ENCODE assay signal across 17 mouse cellular contexts in genomic region chr4:133709395-133709794, GRCm38 (mm10). TPM values are rescaled to one million over a fixed set of nuclear protein-coding genes. Genes with fewer than 3 reads are reported as not detected.
A peak's percentile ranks its signal among the peaks of the same experiment; 100 is the strongest.
DNase-seq lines count a peak whose midpoint lies in the region; ATAC-seq and TF ChIP-seq lines count a peak whose summit lies in the region.
"Had no signal": no experiment of that assay in that cellular context is flagged by ENCODE, and none has a peak within 500 bp of the region (broad histone marks: within the 10 kb centered on the region; RNA-seq: fewer than 3 reads in every experiment).

No protein-coding gene starts in this region.

- H3K36me3 ChIP-seq in embryonic facial prominence, embryonic 14.5 days (ENCODE audit: control insufficient read depth, insufficient read depth, low read length), result peaks cover 73% of the 10 kb centered on the region
- H3K36me3 ChIP-seq in embryonic facial prominence, embryonic 10.5 days (replicated peaks), result peaks cover 99% of the 10 kb centered on the region
- peaks cover 51% of the 10 kb centered on the region for H3K36me3 ChIP-seq in liver, postnatal 0 days (replicated peaks; ENCODE audit: insufficient read depth, low read length)
- H3K36me3 ChIP-seq in kidney, embryonic 14.5 days (ENCODE audit: control insufficient read depth, insufficient read depth, low read length), result peaks cover 61% of the 10 kb centered on the region
- peaks cover 48% of the 10 kb centered on the region for H3K36me3 ChIP-seq in hindbrain, embryonic 12.5 days

- WGBS in embryonic facial prominence, embryonic 14.5 days, result 51% methylated on average over 2 of the region's 2 CpGs
- 60% methylated on average over 2 of the region's 2 CpGs for WGBS in embryonic facial prominence, embryonic 10.5 days
- 54% methylated on average over 2 of the region's 2 CpGs for WGBS in liver, postnatal 0 days (ENCODE audit: insufficient replicate concordance)
- WGBS in kidney, embryonic 14.5 days, result 56% methylated on average over 2 of the region's 2 CpGs
- WGBS in hindbrain, embryonic 12.5 days, result 54% methylated on average over 2 of the region's 2 CpGs

- no peak for TF ChIP-seq EP300 in liver, postnatal 0 days (IDR thresholded peaks at IDR 0.05; ENCODE audit: low read depth)

- no peaks in the 10 kb centered on the region for H3K9me3 ChIP-seq in embryonic facial prominence, embryonic 14.5 days (ENCODE audit: control insufficient read depth, low read length)
- no peaks in the 10 kb centered on the region for H3K9me3 ChIP-seq in embryonic facial prominence, embryonic 10.5 days
- H3K9me3 ChIP-seq in liver, postnatal 0 days (ENCODE audit: low read length), result no peaks in the 10 kb centered on the region
- no peaks in the 10 kb centered on the region for H3K9me3 ChIP-seq in kidney, embryonic 14.5 days (ENCODE audit: control insufficient read depth, low read length)
- H3K9me3 ChIP-seq in hindbrain, embryonic 12.5 days (replicated peaks), result no peaks in the 10 kb centered on the region
- H3K9me3 ChIP-seq: embryonic facial prominence, embryonic 15.5 days; heart, embryonic 12.5 days; midbrain, embryonic 10.5 days had no signal

- H3K4me1 ChIP-seq in embryonic facial prominence, embryonic 14.5 days (ENCODE audit: control insufficient read depth, insufficient read depth, low read length), result peaks cover 17% of the 10 kb centered on the region
- H3K4me1 ChIP-seq in embryonic facial prominence, embryonic 10.5 days, result peaks cover 45% of the 10 kb centered on the region
- H3K4me1 ChIP-seq in liver, postnatal 0 days (ENCODE audit: insufficient read depth), result peaks cover 41% of the 10 kb centered on the region
- H3K4me1 ChIP-seq in kidney, embryonic 14.5 days (ENCODE audit: control insufficient read depth, insufficient read depth, low read length), result peaks cover 11% of the 10 kb centered on the region
- H3K4me1 ChIP-seq in hindbrain, embryonic 12.5 days, result peaks cover 18% of the 10 kb centered on the region

- H3K9ac ChIP-seq in embryonic facial prominence, embryonic 14.5 days (ENCODE audit: low read depth, low read length), result no peak overlapping the region
- H3K9ac ChIP-seq in liver, postnatal 0 days (replicated peaks), result no peak overlapping the region
- no peak overlapping the region for H3K9ac ChIP-seq in kidney, embryonic 14.5 days (ENCODE audit: low read depth, low read length)
- no peak overlapping the region for H3K9ac ChIP-seq in hindbrain, embryonic 12.5 days
- H3K9ac ChIP-seq: embryonic facial prominence, embryonic 15.5 days; heart, embryonic 12.5 days; liver, embryonic 14.5 days had no signal

- intact Hi-C loops in left cerebral cortex, adult 2 months (cut with DNase I), result no loop called here

- no peaks in the 10 kb centered on the region for H3K27me3 ChIP-seq in embryonic facial prominence, embryonic 14.5 days (replicated peaks; ENCODE audit: control insufficient read depth, insufficient read depth, low read length)
- no peaks in the 10 kb centered on the region for H3K27me3 ChIP-seq in embryonic facial prominence, embryonic 10.5 days (replicated peaks; ENCODE audit: low read depth, poor library complexity, severe bottlenecking)
- H3K27me3 ChIP-seq in liver, postnatal 0 days (ENCODE audit: insufficient read depth, low read length), result no peaks in the 10 kb centered on the region
- H3K27me3 ChIP-seq in kidney, embryonic 14.5 days (ENCODE audit: control insufficient read depth, insufficient read depth, low read length), result no peaks in the 10 kb centered on the region
- H3K27me3 ChIP-seq in hindbrain, embryonic 12.5 days, result no peaks in the 10 kb centered on the region
- H3K27me3 ChIP-seq: embryonic facial prominence, embryonic 15.5 days; heart, embryonic 12.5 days had no signal

- ATAC-seq in embryonic facial prominence, embryonic 14.5 days (ENCODE audit: low read depth), result no peak
- peak; percentile 50; the same call in 1 of the 2 replicates for ATAC-seq in liver, postnatal 0 days
- ATAC-seq in kidney, embryonic 14.5 days (ENCODE audit: low FRiP score, low TSS enrichment), result 0 out of 2 replicates have a peak, but pooled peaks have one; percentile 32
- ATAC-seq in hindbrain, embryonic 12.5 days (ENCODE audit: low FRiP score), result no peak
- ATAC-seq: hindbrain, embryonic 16.5 days had no signal

- no peak overlapping the region for H3K4me3 ChIP-seq in embryonic facial prominence, embryonic 14.5 days (ENCODE audit: low read depth, low read length)
- H3K4me3 ChIP-seq in embryonic facial prominence, embryonic 10.5 days, result no peak overlapping the region
- no peak overlapping the region for H3K4me3 ChIP-seq in liver, postnatal 0 days (ENCODE audit: low read depth, low read length)
- no peak overlapping the region for H3K4me3 ChIP-seq in kidney, embryonic 14.5 days (ENCODE audit: low read length)
- H3K4me3 ChIP-seq in hindbrain, embryonic 12.5 days, result no peak overlapping the region
- H3K4me3 ChIP-seq in left cerebral cortex, adult 2 months, result no peak overlapping the region
- H3K4me3 ChIP-seq: embryonic facial prominence, embryonic 15.5 days; heart, embryonic 12.5 days; midbrain, embryonic 10.5 days had no signal

- no peak overlapping the region for H3K27ac ChIP-seq in embryonic facial prominence, embryonic 14.5 days (replicated peaks; ENCODE audit: low read depth, low read length)
- H3K27ac ChIP-seq in embryonic facial prominence, embryonic 10.5 days (replicated peaks), result no peak overlapping the region
- H3K27ac ChIP-seq in liver, postnatal 0 days (ENCODE audit: low read depth), result no peak overlapping the region
- no peak overlapping the region for H3K27ac ChIP-seq in kidney, embryonic 14.5 days (ENCODE audit: low read depth, low read length)
- H3K27ac ChIP-seq in hindbrain, embryonic 12.5 days, result no peak overlapping the region
- no peak overlapping the region for H3K27ac ChIP-seq in left cerebral cortex, adult 2 months
- H3K27ac ChIP-seq: embryonic facial prominence, embryonic 15.5 days; liver, embryonic 14.5 days; midbrain, embryonic 10.5 days had no signal

- DNase-seq in embryonic facial prominence, embryonic 14.5 days (ENCODE audit: low spot score), result peak; percentile 23
- no peak for DNase-seq in embryonic facial prominence, embryonic 10.5 days (ENCODE audit: low spot score)
- no peak for DNase-seq in liver, postnatal 0 days
- no peak for DNase-seq in liver
- DNase-seq in c-Kit-positive CD71-positive TER-119-positive erythroid progenitor cells, embryonic 14.5 days (ENCODE audit: low spot score), result no peak
- no peak for DNase-seq in left cerebral cortex, adult 2 months (ENCODE audit: extremely low spot score in 1 of 2, low spot score in 2 of 2)
- DNase-seq: cerebellum, adult 11 months; cerebellum, postnatal 25 days; gastrocnemius, postnatal 36 days; thymus, adult 18-20 months had no signal

- no peak overlapping the region for H3K4me2 ChIP-seq in embryonic facial prominence, embryonic 14.5 days (ENCODE audit: low read depth, low read length)
- no peak overlapping the region for H3K4me2 ChIP-seq in liver, postnatal 0 days (ENCODE audit: low read depth, low read length)
- no peak overlapping the region for H3K4me2 ChIP-seq in kidney, embryonic 14.5 days (replicated peaks; ENCODE audit: low read depth, low read length)
- no peak overlapping the region for H3K4me2 ChIP-seq in hindbrain, embryonic 12.5 days (replicated peaks)
- H3K4me2 ChIP-seq: embryonic facial prominence, embryonic 15.5 days; heart, embryonic 12.5 days had no signal

- TF ChIP-seq CTCF in liver, postnatal 0 days (IDR thresholded peaks at IDR 0.05; ENCODE audit: low read depth), result no peak
- no peak for TF ChIP-seq CTCF in left cerebral cortex, adult 2 months (IDR thresholded peaks at IDR 0.05)

RNA-seq across cellular contexts. Expression of gene Pigv, which starts 36.9 kb away (rescaled TPM):
- 8.4 and 11.3 TPM in 2 replicates for polyA plus RNA-seq in embryonic facial prominence, embryonic 14.5 days (2014; fragmentation: Nextera tagmentation; extraction: Ambion mirVana)
- polyA plus RNA-seq in embryonic facial prominence, embryonic 10.5 days (2016; fragmentation: Nextera tagmentation; extraction: Ambion mirVana), result 14.8 TPM in 2 replicates
- polyA plus RNA-seq in liver, postnatal 0 days (2015; fragmentation: Nextera tagmentation; extraction: Ambion mirVana), result 5.2 and 5.9 TPM in 2 replicates
- 12.6 and 16.9 TPM in 2 replicates for polyA plus RNA-seq in kidney, embryonic 14.5 days (2014; fragmentation: Nextera tagmentation; extraction: Ambion mirVana)
- polyA plus RNA-seq in hindbrain, embryonic 12.5 days (2016; fragmentation: Nextera tagmentation; extraction: Ambion mirVana), result 16.6 and 18.6 TPM in 2 replicates
- total RNA-seq in left cerebral cortex, adult 2 months (2021), result 1 to 10 TPM; 7.9 to 8.1 TPM

RNA-seq across cellular contexts. Expression of gene Arid1a, which starts 47.2 kb away (rescaled TPM):
- 29.1 and 29.6 TPM in 2 replicates for polyA plus RNA-seq in embryonic facial prominence, embryonic 14.5 days (2014; fragmentation: Nextera tagmentation; extraction: Ambion mirVana)
- 38.9 and 40.0 TPM in 2 replicates for polyA plus RNA-seq in embryonic facial prominence, embryonic 10.5 days (2016; fragmentation: Nextera tagmentation; extraction: Ambion mirVana)
- polyA plus RNA-seq in liver, postnatal 0 days (2015; fragmentation: Nextera tagmentation; extraction: Ambion mirVana), result 6.1 and 6.2 TPM in 2 replicates
- polyA plus RNA-seq in kidney, embryonic 14.5 days (2014; fragmentation: Nextera tagmentation; extraction: Ambion mirVana), result 40.5 and 51.7 TPM in 2 replicates
- polyA plus RNA-seq in hindbrain, embryonic 12.5 days (2016; fragmentation: Nextera tagmentation; extraction: Ambion mirVana), result 41.9 and 44.3 TPM in 2 replicates
- total RNA-seq in left cerebral cortex, adult 2 months (2021), result 10 to 100 TPM; 90.9 to 98.6 TPM

RNA-seq across cellular contexts. Expression of gene Zdhhc18, which starts 59.4 kb away (rescaled TPM):
- polyA plus RNA-seq in embryonic facial prominence, embryonic 14.5 days (2014; fragmentation: Nextera tagmentation; extraction: Ambion mirVana), result 2.1 and 3.7 TPM in 2 replicates
- 2.3 and 3.0 TPM in 2 replicates for polyA plus RNA-seq in embryonic facial prominence, embryonic 10.5 days (2016; fragmentation: Nextera tagmentation; extraction: Ambion mirVana)
- polyA plus RNA-seq in liver, postnatal 0 days (2015; fragmentation: Nextera tagmentation; extraction: Ambion mirVana), result 2.1 and 2.6 TPM in 2 replicates
- 3.0 and 4.2 TPM in 2 replicates for polyA plus RNA-seq in kidney, embryonic 14.5 days (2014; fragmentation: Nextera tagmentation; extraction: Ambion mirVana)
- polyA plus RNA-seq in hindbrain, embryonic 12.5 days (2016; fragmentation: Nextera tagmentation; extraction: Ambion mirVana), result 4.1 and 6.4 TPM in 2 replicates
- total RNA-seq in left cerebral cortex, adult 2 months (2021), result 10 to 100 TPM; 33.2 to 36.8 TPM

Comparison
In these comparisons a context has a peak if more than half of its experiments do, and no peak if none do; other contexts are left out.
1. ATAC-seq: peak in liver, postnatal 0 days (single experiment) and kidney, embryonic 14.5 days (single experiment); none in embryonic facial prominence, embryonic 14.5 days (single experiment) and hindbrain, embryonic 12.5 days (single experiment).